Mouse (Mus musculus): ENCODE measurements around the gene Gpr132. TPM values are rescaled to one million over a fixed set of nuclear protein-coding genes. Genes with fewer than 3 reads are reported as not detected.
A peak's percentile ranks its signal among the peaks of the same experiment; 100 is the strongest.

Gene Gpr132
- total and polyA plus RNA-seq, 3 experiments, result 24.4 to 62.1 (median 44.7) TPM

DNA sequence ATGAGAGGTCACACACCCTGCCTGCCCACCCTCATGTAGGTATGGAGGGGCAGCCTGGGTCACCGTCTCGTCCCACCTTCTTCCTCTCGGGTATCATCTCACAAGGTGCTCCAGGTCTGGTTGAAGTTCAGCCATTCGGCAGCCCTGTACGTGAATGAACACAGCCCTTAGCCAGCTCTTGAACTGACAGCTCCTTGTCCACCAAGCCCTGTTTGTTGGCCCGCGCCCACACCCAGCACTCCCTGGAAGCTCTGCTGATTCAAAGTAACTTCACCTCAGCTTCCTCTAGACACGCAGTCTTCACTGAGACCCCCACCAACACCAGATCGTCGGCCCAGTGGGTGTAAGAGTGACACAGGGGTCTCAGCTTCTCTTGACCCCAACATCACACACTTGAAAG is 5.0 kb upstream of the Gpr132 start:
- dilution Hi-C loops (cut with MboI; ENCODE audit: extremely low pct_ligation_motif_present, extremely low pct_unique_long_range_greater_than_20kb, low sequenced_read_pairs) (no loop called here), in situ Hi-C loops (cut with MboI; ENCODE audit: low pct_ligation_motif_present, low pct_unique_long_range_greater_than_20kb, low sequenced_read_pairs) (loop anchor here (5.0 kb wide), 1 partner anchor 69 kb away; the partner anchor contains the start of gene Nudt14)
- TF ChIP-seq SIN3A (IDR thresholded peaks at IDR 0.05; ENCODE audit: low read length) (no peak), MAZ (IDR thresholded peaks at IDR 0.05; ENCODE audit: low read depth, low read length) (no peak), ZMIZ1 (IDR thresholded peaks at IDR 0.05; ENCODE audit: low read depth, low read length) (no peak; the same call in 1 of the 2 replicates), CHD1 (IDR thresholded peaks at IDR 0.05; ENCODE audit: low read depth, low read length) (no peak), POLR2AphosphoS2 (IDR thresholded peaks at IDR 0.05; ENCODE audit: low read depth, low read length) (no peak), GABPA (IDR thresholded peaks at IDR 0.05; ENCODE audit: insufficient replicate concordance, low read depth, low read length) (no peak)
- Histone ChIP-seq H3K4me2 (ENCODE audit: insufficient read depth, low read depth, poor library complexity, severe bottlenecking) (peak overlapping the region; percentile 47), H3K4me3 (replicated peaks in 1 of 3; ENCODE audit: low read depth in 2 of 3, low read length in 2 of 3, poor library complexity in 1 of 3) (peak overlapping the region in 2 of 3 experiments; percentile 28 to 32), H3K9ac (ENCODE audit: insufficient read depth, low read depth) (peak overlapping the region; percentile 11; the same call in 1 of the 2 replicates), H3K36me3 (replicated peaks in 1 of 2; ENCODE audit: control insufficient read depth in 1 of 2, insufficient read depth in 1 of 2, low read length in 1 of 2) (peaks cover 0 to 5% of the 10 kb centered on the region in 2 experiments), H3K27me3 (replicated peaks) (no peaks in the 10 kb centered on the region), H3K9me3 (replicated peaks; ENCODE audit: low read length) (no peaks in the 10 kb centered on the region), H3K27ac (ENCODE audit: insufficient read depth, low read depth) (peak overlapping the region; percentile 80), H3K4me1 (ENCODE audit: control insufficient read depth in 1 of 2, insufficient read depth in 2 of 2) (peaks cover 43 to 70% of the 10 kb centered on the region in 2 experiments), H3K79me2 (replicated peaks; ENCODE audit: control insufficient read depth, extremely low read depth, insufficient read depth, poor library complexity, severe bottlenecking) (no peaks in the 10 kb centered on the region)
- DNase-seq (ENCODE audit: extremely low read depth), result no peak

DNA sequence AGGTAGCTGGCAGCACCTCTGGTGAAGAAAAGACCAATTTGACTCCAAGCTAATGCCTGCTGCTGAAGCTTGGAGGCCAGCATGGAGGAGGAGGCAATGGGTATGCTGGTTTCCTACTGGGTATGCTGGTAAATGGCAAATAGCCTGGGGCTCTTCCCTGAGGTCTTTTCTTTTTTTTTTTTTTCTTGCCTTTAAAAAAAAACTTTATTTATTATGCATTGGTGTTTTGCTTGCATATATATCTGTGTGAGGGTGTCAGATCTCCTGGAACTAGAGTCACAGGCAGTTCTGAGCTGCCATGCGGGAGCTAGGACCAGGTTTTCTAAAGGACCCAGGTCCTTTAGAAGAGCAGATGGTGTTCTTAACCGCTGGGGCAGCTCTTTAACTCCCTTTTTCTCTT is 3.2 kb upstream of the Gpr132 start:
- Histone ChIP-seq H3K4me3 (replicated peaks in 1 of 3; ENCODE audit: low read depth in 2 of 3, low read length in 2 of 3, poor library complexity in 1 of 3) (peak overlapping the region in 1 of 3 experiments; percentile 37), H3K27me3 (replicated peaks) (no peaks in the 10 kb centered on the region), H3K4me1 (ENCODE audit: control insufficient read depth in 1 of 2, insufficient read depth in 2 of 2) (peaks cover 47 to 77% of the 10 kb centered on the region in 2 experiments), H3K27ac (ENCODE audit: insufficient read depth, low read depth) (0 out of 2 replicates have a peak overlapping the region, but pooled peaks have one; percentile 45), H3K9ac (ENCODE audit: insufficient read depth, low read depth) (no peak overlapping the region), H3K4me2 (ENCODE audit: insufficient read depth, low read depth, poor library complexity, severe bottlenecking) (no peak overlapping the region), H3K36me3 (replicated peaks in 1 of 2; ENCODE audit: control insufficient read depth in 1 of 2, insufficient read depth in 1 of 2, low read length in 1 of 2) (peaks cover 0 to 5% of the 10 kb centered on the region in 2 experiments), H3K9me3 (replicated peaks; ENCODE audit: low read length) (no peaks in the 10 kb centered on the region), H3K79me2 (replicated peaks; ENCODE audit: control insufficient read depth, extremely low read depth, insufficient read depth, poor library complexity, severe bottlenecking) (no peaks in the 10 kb centered on the region)
- dilution Hi-C loops (cut with MboI; ENCODE audit: extremely low pct_ligation_motif_present, extremely low pct_unique_long_range_greater_than_20kb, low sequenced_read_pairs) (no loop called here), in situ Hi-C loops (cut with MboI; ENCODE audit: low pct_ligation_motif_present, low pct_unique_long_range_greater_than_20kb, low sequenced_read_pairs) (loop anchor here (5.0 kb wide), 1 partner anchor 71 kb away; the partner anchor contains the start of gene Nudt14)
- no peak for DNase-seq (ENCODE audit: extremely low read depth)
- TF ChIP-seq BHLHE40 (IDR thresholded peaks at IDR 0.05; ENCODE audit: low read depth, low read length) (no peak), ZNF384 (IDR thresholded peaks at IDR 0.05; ENCODE audit: low read depth, low read length) (peak; percentile 58)

DNA sequence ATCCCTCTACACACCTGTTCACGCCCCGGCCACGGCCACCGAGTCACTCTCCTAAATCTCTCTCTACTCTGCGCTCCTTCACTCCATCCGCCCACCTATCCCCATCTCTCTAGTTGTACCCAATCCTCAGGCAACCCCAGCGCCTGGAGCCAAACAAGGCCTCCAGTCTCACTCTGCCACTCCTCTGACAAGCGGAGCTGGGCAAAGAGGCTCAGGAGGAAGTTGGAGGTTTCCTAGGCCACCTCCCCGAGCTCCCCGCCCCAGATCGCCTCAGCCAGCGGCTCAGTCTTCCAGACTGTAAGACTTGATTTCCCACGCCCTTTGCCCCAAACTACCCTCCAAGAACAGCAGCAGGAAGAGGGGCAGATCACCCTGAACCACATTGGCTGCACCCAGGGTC is 2.7 kb upstream of the Gpr132 start:
- dilution Hi-C loops (cut with MboI; ENCODE audit: extremely low pct_ligation_motif_present, extremely low pct_unique_long_range_greater_than_20kb, low sequenced_read_pairs), result no loop called here
- TF ChIP-seq PAX5 (IDR thresholded peaks at IDR 0.05; ENCODE audit: low read length) (no peak), MEF2A (IDR thresholded peaks at IDR 0.05; ENCODE audit: borderline replicate concordance, low read depth, low read length) (no peak), POLR2AphosphoS2 (IDR thresholded peaks at IDR 0.05; ENCODE audit: low read depth, low read length) (no peak)
- peak overlapping the region in 2 of 3 experiments; percentile 24 to 37 for H3K4me3 ChIP-seq (replicated peaks in 1 of 3; ENCODE audit: low read depth in 2 of 3, low read length in 2 of 3, poor library complexity in 1 of 3)
- no peak for DNase-seq (ENCODE audit: extremely low read depth)
- H3K79me2 ChIP-seq (replicated peaks; ENCODE audit: control insufficient read depth, extremely low read depth, insufficient read depth, poor library complexity, severe bottlenecking), result no peaks in the 10 kb centered on the region
- H3K4me1 ChIP-seq (ENCODE audit: control insufficient read depth in 1 of 2, insufficient read depth in 2 of 2), result peaks cover 52 to 82% of the 10 kb centered on the region in 2 experiments
- peak overlapping the region; percentile 45; the same call in 1 of the 2 replicates for H3K27ac ChIP-seq (ENCODE audit: insufficient read depth, low read depth)
- no peaks in the 10 kb centered on the region for H3K9me3 ChIP-seq (replicated peaks; ENCODE audit: low read length)
- no peak overlapping the region for H3K9ac ChIP-seq (ENCODE audit: insufficient read depth, low read depth)
- no peak overlapping the region for H3K4me2 ChIP-seq (ENCODE audit: insufficient read depth, low read depth, poor library complexity, severe bottlenecking)
- H3K27me3 ChIP-seq (replicated peaks), result no peaks in the 10 kb centered on the region
- H3K36me3 ChIP-seq (replicated peaks in 1 of 2; ENCODE audit: control insufficient read depth in 1 of 2, insufficient read depth in 1 of 2, low read length in 1 of 2), result peaks cover 0 to 6% of the 10 kb centered on the region in 2 experiments
- in situ Hi-C loops (cut with MboI; ENCODE audit: low pct_ligation_motif_present, low pct_unique_long_range_greater_than_20kb, low sequenced_read_pairs), result loop anchor here (5.0 kb wide), 1 partner anchor 72 kb away; the partner anchor contains the start of gene Nudt14
